Mouse (Mus musculus): ENCODE data around the gene Cacng7.

DNA sequence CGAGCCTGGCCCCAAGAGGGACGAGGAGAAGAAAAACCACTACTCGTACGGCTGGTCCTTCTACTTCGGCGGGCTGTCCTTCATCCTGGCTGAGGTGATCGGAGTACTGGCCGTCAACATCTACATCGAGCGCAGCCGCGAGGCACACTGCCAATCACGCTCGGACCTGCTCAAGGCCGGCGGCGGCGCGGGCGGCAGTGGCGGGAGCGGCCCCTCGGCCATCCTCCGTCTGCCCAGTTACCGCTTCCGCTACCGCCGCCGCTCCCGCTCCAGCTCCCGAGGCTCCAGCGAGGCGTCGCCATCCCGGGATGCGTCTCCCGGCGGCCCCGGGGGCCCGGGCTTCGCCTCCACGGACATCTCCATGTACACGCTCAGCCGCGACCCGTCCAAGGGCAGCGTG is 82.1 kb downstream of the Cacng7 start:
- no peak for TF ChIP-seq CTCF (IDR thresholded peaks at IDR 0.05; ENCODE audit: low read depth)
- TF ChIP-seq EP300 (optimal IDR thresholded peaks at IDR 0.05) = no peak
